Mouse (Mus musculus) layer of hippocampus, adult 11-12 months (tissue): ENCODE results near the gene Mgat2.
"Not testable (repeated sequence)": the region's sequence is repeated elsewhere in the genome, so short reads cannot be mapped to it uniquely, and the experiment has no call there.

Experiments
- DNase-seq: peaks from one replicate; pipeline ENCODE4 v3.0.0; 2022; ENCODE audit warnings: low spot score

Mgat2 gene

GRCm38 (mm10) chr12:69183583-69184308 is at the start of gene Mgat2, which contains the start of gene Rpl36al:
Gene Mgat2, plus strand, starts transcription at chr12:69184157.
Gene Rpl36al, minus strand, starts transcription at chr12:69184083.
- DNase-seq = peak; percentile 98

GRCm38 (mm10) chr12:69139201-69139600 is 44.8 kb upstream of the Mgat2 start:
- DNase-seq = no peak

- no peak for DNase-seq
These were observed 44.1 kb upstream of the Mgat2 start for GRCm38 (mm10) chr12:69139841-69140240.

- no peak for DNase-seq
These were observed 40.5 kb upstream of the Mgat2 start for GRCm38 (mm10) chr12:69143460-69143859.

DNA sequence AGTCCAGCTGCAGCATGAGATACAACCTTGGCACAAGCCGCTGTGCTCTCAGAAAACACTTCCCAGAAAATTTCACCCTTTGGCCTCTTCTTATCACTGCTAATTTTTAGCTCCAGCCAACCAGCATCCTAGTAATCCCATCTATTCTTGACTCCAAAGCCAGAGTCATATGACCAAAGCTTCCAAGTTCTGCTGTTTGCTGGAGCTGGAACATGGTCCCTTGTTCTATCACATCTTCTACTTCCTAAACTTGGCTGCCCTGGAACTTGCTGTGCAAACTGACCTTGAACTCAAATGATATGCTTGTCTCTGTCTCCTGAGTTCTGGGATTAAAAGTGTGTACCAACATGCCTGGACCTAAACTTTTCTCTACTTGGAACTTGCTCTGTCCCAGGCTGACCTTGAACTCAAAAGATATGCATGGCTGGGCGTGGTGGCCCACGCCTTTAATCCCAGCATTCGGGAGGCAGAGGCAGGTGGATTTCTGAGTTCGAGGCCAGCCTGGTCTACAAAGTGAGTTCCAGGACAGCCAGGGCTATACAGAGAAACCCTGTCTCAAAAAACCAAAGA is 36.7 kb upstream of the Mgat2 start:
- DNase-seq = no peak

GRCm38 (mm10) chr12:69150049-69150448 is 33.9 kb upstream of the Mgat2 start:
- no peak for DNase-seq

GRCm38 (mm10) chr12:69155923-69156322 is 28.0 kb upstream of the Mgat2 start:
- DNase-seq = no peak

- no peak for DNase-seq
These were observed 27.5 kb upstream of the Mgat2 start for GRCm38 (mm10) chr12:69156436-69156835.

GRCm38 (mm10) chr12:69157107-69157506 is 26.9 kb upstream of the Mgat2 start:
- no peak for DNase-seq

DNA sequence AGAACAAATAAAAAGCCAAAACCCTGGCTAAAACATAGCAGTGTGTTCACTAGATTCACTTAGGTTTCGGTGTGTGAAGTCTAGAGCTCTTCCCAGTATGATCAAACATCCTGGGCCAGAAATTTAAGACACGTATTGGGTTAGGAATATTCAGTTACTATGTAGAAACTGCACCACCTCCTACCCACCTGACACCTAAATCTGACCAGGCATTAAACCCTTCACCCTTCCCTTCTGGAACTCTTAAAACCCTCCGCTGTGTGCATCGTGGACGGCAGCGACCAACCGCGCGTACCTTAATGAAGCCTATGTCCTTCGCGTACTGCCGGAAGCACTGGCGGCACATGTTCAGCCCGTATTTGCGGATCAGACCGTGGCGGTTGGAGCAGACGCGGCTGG is 25.6 kb upstream of the Mgat2 start:
- no peak for DNase-seq

- peak; percentile 99 for DNase-seq
These were observed 25.0 kb upstream of the Mgat2 start, which contains the start of gene Rps29 for GRCm38 (mm10) chr12:69158765-69159577. Gene Rps29, minus strand, starts transcription at chr12:69159186.

- DNase-seq = peak; percentile 24
These were observed 24.4 kb upstream of the Mgat2 start for GRCm38 (mm10) chr12:69159578-69159940.

DNA sequence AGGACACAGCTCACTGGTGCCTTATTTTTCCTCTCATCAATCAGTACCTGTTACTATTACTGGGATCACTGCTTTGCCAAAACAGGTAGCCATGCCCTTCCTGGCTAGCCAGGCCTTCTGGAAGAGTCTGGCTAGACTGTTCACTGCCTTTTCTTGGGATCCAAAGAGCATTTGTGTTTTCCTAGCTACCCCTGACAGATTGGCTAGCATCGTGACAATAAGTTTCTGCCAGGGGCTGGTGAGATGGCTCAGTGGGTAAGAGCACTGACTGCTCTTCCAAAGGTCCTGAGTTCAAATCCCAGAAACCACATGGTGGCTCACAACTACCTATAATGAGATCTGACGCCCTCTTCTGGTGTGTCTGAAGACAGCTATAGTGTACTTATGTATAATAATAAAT is 23.3 kb upstream of the Mgat2 start:
- DNase-seq = not testable (repeated sequence)

DNA sequence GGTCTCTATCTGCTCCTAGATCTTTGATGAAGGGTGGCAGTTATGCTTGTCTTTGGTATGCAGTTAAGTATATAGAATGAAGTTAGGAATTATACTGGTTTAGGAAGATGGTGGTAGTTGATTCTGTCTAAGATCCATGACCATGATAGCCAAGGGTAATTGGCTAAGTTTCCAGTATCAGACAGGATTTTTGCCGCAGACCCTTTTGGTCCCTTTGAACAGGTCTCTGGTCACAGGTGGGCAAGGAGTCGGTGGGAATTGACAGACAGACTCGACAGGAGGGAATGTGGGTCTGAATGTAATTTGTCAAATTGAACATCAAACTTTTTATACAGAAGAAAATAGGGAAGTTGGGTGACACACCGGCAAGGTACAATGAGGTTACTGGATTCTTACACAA is 20.4 kb upstream of the Mgat2 start:
- not testable (repeated sequence) for DNase-seq

DNA sequence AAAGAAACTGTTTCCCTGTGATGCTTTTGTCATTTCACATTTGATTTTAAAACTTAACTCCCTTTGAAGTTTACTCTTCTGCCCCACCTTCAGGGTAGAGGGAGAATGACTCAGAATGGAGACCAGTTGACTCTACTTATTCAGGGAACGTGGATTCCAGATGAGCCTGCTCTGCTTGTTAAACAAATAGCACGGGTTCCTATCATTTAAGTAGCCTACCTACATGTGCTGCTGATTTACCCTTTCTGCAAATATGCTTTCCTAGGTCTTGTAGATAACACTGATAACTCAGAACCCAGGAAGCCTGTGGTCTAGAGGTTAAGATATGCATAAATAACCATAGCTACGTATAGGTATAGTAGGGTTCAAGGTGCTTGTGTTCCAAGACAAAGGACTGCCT is 19.1 kb upstream of the Mgat2 start:
- no peak for DNase-seq

DNA sequence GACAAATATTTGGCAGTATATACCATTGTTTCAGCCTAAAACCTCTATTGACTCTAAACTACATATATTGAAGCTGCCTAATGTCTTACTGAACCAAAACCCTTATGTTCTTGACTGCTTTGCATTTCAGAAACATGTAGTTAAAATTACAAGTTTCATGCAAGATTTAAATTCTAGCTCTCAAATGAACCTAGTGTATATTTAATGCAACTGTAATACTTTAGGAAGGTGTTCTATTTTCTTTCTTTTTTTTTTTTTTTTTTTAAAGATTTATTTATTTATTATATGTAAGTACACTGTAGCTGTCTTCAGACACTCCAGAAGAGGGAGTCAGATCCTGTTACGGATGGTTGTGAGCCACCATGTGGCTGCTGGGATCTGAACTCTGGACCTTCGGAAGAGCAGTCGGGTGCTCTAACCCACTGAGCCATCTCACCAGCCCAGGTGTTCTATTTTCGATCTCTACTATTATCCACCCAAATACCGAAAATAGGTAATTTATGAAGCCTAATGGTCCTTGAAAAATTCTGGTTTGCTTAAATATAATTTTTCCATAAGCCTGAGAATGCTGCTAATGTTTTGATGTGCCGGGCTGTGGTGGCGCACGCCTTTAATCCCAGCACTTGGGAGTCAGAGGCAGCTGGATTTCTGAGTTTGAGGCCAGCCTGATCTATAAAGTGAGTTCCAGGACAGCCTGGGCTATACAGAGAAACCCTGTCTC is 16.9 kb upstream of the Mgat2 start:
- not testable (repeated sequence) for DNase-seq

DNA sequence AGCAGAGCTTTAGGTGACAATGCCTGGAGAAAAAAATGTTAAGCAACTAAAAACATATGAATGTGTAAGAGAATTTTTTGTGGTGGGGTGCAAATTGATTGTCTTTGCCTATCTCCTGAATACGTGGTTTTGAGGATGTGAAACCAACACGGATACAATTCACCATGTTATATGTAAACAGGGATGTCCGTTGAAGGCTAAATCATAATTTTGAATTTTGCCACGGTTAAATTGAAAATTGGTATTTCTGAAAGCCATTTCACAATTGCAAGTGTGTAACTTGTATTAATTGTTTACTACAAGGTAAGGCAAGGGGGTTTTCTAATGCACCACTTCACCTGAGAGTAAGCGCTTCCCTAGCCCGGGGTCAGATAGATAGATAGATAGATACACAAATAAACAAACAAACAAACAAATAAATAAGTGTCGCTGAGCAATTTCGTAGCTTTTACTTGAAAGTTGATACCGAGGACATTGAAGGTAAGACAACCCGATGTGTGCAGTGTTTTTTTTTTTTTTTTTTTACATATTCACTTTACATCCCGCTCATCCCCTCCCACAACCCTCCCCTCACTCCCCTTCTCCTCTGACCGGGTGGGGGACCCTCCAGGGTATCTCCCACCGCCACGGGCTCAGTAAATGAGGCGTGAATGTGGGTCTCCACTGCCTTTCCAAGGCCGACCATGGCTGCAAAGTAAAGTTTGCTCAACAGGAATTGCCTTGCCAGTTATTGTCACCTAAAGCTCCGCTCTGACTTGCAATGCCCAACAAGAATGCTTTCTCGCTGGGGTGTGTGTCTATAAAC is 16.1 kb upstream of the Mgat2 start:
- DNase-seq = no peak

GRCm38 (mm10) chr12:69168461-69169106 is 15.4 kb upstream of the Mgat2 start, which contains the start of gene Lrr1:
Gene Lrr1, plus strand, starts transcription at chr12:69168814.
- peak; percentile 89 for DNase-seq

DNA sequence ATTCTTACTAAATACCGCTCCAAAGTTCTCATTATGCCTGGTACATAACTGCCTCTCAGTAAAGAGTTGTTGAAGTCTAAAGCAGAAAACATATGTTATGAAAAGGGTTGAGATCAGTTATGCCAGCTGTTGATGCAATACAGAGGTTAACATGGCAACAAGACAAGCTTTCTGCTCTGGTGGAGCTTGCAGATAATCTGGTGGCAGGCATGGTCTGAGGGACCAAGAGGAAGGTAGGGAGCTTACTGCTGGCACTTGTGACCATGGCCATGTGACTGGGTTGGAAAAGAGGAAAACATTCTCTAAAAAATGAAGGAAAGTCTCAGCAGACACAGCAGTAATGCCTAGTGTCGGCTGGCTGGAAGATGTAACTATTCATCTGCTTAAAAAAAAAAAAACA is 12.7 kb upstream of the Mgat2 start:
- no peak for DNase-seq

DNA sequence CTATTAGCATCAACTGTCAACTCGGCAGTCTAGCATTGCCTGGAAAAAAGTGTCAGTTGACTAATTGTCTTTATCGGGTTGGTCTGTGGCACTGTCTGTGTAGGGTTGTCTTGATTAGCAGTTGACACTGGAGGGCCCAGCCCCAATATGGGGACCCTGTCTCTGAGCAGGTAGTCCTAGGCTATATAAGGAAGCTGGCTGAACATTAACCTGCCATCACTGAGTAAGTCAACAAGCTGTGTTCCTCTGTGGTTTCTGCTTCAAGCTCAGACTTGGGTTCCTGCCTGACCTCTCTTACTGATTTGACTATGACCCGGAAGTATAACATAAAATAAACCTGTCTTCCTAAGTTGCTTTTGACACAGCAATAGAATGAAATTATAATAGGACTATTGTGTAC is 8.0 kb upstream of the Mgat2 start:
- no peak for DNase-seq

GRCm38 (mm10) chr12:69177526-69177925 is 6.4 kb upstream of the Mgat2 start:
- DNase-seq = no peak
